Mouse (Mus musculus) hindbrain, embryonic 11.5 days (tissue): ENCODE results near the gene Ccne1. TPM values are rescaled to one million over a fixed set of nuclear protein-coding genes. Genes with fewer than 3 reads are reported as not detected.

Source experiments
- ATAC-seq: fragments of 200-750 bp; cut with Nextera tagmentation; 2 replicates; pipeline ENCODE4 v1.8.0; 2017; ENCODE audit warnings: mild to moderate bottlenecking, moderate TSS enrichment, moderate library complexity; ENCODE audit not compliant: low FRiP score
- DNase-seq: peaks from one replicate; pipeline ENCODE4 v3.0.0-alpha.2; 2015; ENCODE audit warnings: low spot score
- H3K27ac ChIP-seq: fragments of 300-500 bp; sonication (generic); 2 replicates; pipeline ENCODE4 v1.5.1; 2014; ENCODE audit warnings: mild to moderate bottlenecking, low read depth, low read length
- H3K27me3 ChIP-seq: fragments of 300-500 bp; sonication (generic); 2 replicates; pipeline ENCODE4 v1.6.1; 2014; ENCODE audit warnings: mild to moderate bottlenecking, low read length, moderate library complexity, mixed read lengths; ENCODE audit not compliant: control insufficient read depth, insufficient read depth
- H3K36me3 ChIP-seq: fragments of 300-500 bp; sonication (generic); 2 replicates; pipeline ENCODE4 v1.6.1; 2014; ENCODE audit warnings: mild to moderate bottlenecking, low read length, moderate library complexity, mixed read lengths; ENCODE audit not compliant: control insufficient read depth, insufficient read depth
- H3K4me1 ChIP-seq: fragments of 300-500 bp; sonication (generic); replicated peaks from 2 replicates; pipeline ENCODE4 v1.6.1; 2014; ENCODE audit warnings: low read length, mixed read lengths; ENCODE audit not compliant: control insufficient read depth, insufficient read depth
- H3K4me2 ChIP-seq: fragments of 300-500 bp; sonication (generic); replicated peaks from 2 replicates; pipeline ENCODE4 v1.6.1; 2014; ENCODE audit warnings: mild to moderate bottlenecking, low read depth, low read length
- H3K4me3 ChIP-seq: fragments of 300-500 bp; sonication (generic); 2 replicates; pipeline ENCODE4 v1.5.1; 2014; ENCODE audit warnings: low read depth, low read length
- H3K9ac ChIP-seq: fragments of 300-500 bp; sonication (generic); 2 replicates; pipeline ENCODE4 v1.6.1; 2014; ENCODE audit warnings: low read depth, low read length
- H3K9me3 ChIP-seq: fragments of 300-500 bp; sonication (generic); 2 replicates; pipeline ENCODE4 v1.6.1; 2016; ENCODE audit warnings: low read length; ENCODE audit not compliant: control insufficient read depth
- WGBS: fragments of 180-500 bp; shearing (Covaris S2); extraction: QIAGEN DNeasy Blood & Tissue Kit; methylation state at CpG from one replicate; pipeline ENCODE4 v1.1.7; 2014; 5-methylcytosine and 5-hydroxymethylcytosine counted together
- polyA plus RNA-seq: library from polyadenylated mRNA; unstranded; fragments of >200 nt; fragmentation: Nextera tagmentation; extraction: Ambion mirVana; gene quantifications from 2 replicates; pipeline ENCODE4 v1.2.1, GENCODE M21; 2014

Ccne1 gene
- polyA plus RNA-seq, 1 experiment from 2014 or later, result 56.6 TPM

DNA sequence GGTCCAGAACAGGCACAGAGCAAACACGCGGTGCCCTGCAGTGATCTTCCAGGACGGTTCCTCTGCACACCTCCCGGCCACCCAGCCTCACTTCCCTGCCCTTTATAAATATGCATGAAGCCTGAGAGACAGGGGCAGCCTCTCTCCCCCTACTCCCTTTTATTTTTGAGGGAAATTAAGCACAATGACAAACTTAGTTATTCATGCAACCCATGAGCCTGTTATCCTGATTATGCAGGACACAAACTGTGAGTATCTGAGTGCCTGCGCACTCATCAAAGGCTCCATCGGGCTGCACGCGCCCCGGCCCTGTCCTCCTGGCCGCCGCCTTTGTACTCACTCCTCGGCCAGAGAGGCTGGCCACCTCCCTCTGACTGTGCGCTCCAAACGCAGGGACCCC lies 32.8 kb downstream of the Ccne1 start:
- peak; percentile 92 for ATAC-seq
- 1% methylated on average over 14 of the region's 14 CpGs for WGBS

DNA sequence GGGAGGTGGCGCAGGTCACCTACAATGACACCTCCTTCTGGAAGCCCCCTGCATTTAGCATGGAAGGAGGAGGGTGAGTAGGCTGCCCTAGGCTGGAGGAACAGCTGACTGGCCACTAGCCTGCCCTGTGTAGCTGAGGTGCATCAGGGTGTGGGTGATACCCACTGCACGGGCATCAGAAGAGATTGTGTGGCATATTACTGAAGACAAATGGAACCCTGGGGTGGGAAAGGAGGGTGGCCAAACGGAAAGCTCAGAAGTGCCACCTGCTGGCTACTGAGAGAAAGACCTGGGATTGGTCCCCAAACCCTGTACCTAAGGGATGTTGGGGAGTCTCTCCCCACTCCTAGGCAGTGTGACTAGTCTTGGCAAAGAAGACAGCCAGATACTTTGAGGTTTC lies 33.6 kb downstream of the Ccne1 start:
- H3K4me1 ChIP-seq, result no peaks in the 10 kb centered on the region; the same call in 1 of the 2 replicates
- H3K4me2 ChIP-seq, result no peak overlapping the region
- H3K9me3 ChIP-seq, result no peaks in the 10 kb centered on the region
- ATAC-seq (peak; percentile 55), DNase-seq (peak; percentile 71)
- no peaks in the 10 kb centered on the region for H3K27me3 ChIP-seq
- H3K4me3 ChIP-seq, result no peak overlapping the region
- WGBS, result 18% methylated on average over 3 of the region's 3 CpGs
- no peak overlapping the region for H3K9ac ChIP-seq
- H3K36me3 ChIP-seq, result no peaks in the 10 kb centered on the region
- H3K27ac ChIP-seq, result no peak overlapping the region

More for the DNA sequence above, 32.8 kb downstream of the Ccne1 start:
- Histone ChIP-seq H3K9ac (0 out of 2 replicates have a peak overlapping the region, but pooled peaks have one; percentile 7), H3K4me3 (peak overlapping the region; percentile 13; the same call in 1 of the 2 replicates), H3K27ac (no peak overlapping the region), H3K27me3 (no peaks in the 10 kb centered on the region), H3K9me3 (no peaks in the 10 kb centered on the region), H3K4me2 (peak overlapping the region; percentile 38), H3K36me3 (no peaks in the 10 kb centered on the region), H3K4me1 (no peaks in the 10 kb centered on the region; the same call in 1 of the 2 replicates)
- peak; percentile 61 for DNase-seq

DNA sequence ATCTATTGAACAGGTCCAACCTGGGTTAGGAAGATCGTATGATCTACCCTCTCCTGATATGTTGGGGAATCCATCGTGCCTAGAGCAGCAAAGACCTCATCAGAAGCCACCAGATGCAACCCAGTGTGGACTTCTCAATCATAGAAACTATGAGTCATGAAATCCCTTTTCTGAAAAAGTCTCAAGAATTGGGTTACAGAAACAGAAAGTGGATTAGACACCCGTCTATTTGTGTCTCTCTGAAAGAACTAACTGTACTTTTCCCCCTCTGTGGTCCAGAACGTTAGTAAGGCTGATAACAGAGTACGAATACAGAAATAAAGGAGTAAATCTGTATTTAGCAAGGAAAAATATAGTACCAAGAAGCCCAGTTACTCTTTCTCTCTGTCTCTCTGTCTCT lies 36.3 kb downstream of the Ccne1 start:
- Histone ChIP-seq H3K9ac (no peak overlapping the region), H3K4me3 (no peak overlapping the region), H3K27ac (no peak overlapping the region), H3K4me1 (no peaks in the 10 kb centered on the region; the same call in 1 of the 2 replicates), H3K4me2 (no peak overlapping the region), H3K27me3 (no peaks in the 10 kb centered on the region), H3K9me3 (no peaks in the 10 kb centered on the region), H3K36me3 (no peaks in the 10 kb centered on the region)
- 84% methylated on average over 5 of the region's 5 CpGs for WGBS
- ATAC-seq, result no peak
- DNase-seq, result no peak

DNA sequence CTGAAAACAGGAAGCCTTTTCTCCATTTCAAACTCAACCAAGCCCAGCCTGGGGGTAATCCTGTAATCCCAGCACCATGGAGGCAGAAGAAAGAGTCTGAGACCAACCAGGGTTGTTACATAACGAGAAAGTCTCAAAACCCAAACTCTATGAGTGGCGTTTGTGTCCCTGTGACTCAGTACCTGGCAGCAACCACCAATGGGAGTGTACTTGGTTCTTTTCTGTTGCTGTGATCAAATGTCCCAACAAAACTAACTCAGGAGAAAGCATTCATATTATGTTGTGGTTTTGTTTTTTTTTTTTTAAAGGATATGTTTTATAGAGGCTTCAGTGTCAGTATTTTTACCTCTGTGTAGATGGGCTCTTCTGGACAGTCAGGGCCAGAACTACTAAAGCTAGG lies 36.7 kb downstream of the Ccne1 start:
- H3K27me3 ChIP-seq, result no peaks in the 10 kb centered on the region
- no peak overlapping the region for H3K27ac ChIP-seq
- no peaks in the 10 kb centered on the region; the same call in 1 of the 2 replicates for H3K4me1 ChIP-seq
- 56% methylated on average over 2 of the region's 2 CpGs for WGBS
- no peaks in the 10 kb centered on the region for H3K9me3 ChIP-seq
- H3K4me2 ChIP-seq, result no peak overlapping the region
- H3K4me3 ChIP-seq, result no peak overlapping the region
- H3K9ac ChIP-seq, result no peak overlapping the region
- H3K36me3 ChIP-seq, result no peaks in the 10 kb centered on the region
- DNase-seq (no peak), ATAC-seq (no peak)

DNA sequence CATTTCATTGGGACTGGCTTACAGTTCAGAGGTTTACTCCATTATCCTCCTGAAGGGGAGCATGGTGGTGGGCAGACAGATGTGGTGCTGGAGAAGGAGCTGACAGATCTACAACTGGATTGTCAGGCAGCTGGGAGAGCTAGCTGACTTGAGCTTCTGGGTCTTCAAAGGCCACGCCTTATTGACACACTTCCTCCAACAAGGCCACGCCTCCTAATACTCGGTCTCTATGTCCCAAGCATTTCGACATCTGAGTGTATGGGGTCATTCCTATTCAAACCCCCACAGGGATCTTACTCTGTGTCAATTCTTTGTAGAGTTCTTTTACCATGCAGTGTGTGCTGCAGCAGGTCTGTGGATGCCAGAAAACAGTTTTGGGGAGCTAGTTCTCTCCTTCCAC lies 42.9 kb downstream of the Ccne1 start:
- Histone ChIP-seq H3K36me3 (no peaks in the 10 kb centered on the region), H3K4me2 (no peak overlapping the region), H3K4me3 (no peak overlapping the region), H3K9me3 (no peaks in the 10 kb centered on the region), H3K9ac (no peak overlapping the region), H3K4me1 (no peaks in the 10 kb centered on the region), H3K27me3 (no peaks in the 10 kb centered on the region), H3K27ac (no peak overlapping the region)
- DNase-seq (no peak), ATAC-seq (no peak)
- WGBS, result 52% methylated on average over 4 of the region's 4 CpGs

DNA sequence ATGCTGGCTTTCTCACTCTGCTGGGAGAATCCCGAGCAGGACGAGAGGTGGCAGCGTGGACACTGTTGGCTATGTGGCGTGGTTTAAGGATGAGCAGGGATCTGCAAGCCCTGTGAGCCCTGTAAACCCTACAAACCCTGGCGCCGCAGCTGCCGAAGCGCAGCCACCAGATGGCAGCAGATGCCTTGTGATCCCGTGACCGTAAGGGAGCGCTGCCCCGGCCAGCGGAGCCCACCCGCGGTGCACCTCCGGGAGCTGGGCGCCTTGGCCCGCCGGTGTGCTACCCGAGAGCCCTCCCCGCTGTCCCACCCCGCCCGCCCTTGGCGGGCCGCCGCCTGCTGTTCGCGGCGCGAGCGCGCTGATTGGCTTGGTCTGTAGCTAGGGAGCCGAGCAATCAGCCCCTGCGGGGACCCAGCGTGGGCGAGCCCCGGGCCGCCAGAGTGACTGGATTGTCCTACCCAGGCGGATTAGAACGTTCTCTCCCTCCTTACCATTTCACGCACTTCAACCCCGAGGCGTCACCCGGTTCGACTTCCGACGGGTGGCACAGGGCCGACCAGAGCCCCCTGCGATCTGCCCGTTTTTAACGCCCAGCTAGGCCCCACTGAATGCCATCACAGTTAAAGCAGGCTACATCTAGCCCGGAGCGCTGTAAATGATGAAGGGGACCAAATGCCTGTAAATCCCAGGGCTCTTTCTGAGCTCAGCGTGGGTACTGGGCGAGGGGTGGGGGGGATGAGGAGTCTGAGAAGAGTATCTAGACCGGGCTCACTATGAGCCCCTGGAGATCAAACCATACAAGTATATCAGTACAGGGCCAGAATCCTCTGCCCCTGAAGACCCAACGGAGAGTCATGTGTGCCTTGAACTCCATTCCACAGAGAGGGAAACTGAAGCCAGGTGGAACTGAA lies 46.0 kb downstream of the Ccne1 start:
- Histone ChIP-seq H3K4me2 (peak overlapping the region; percentile 79), H3K36me3 (no peaks in the 10 kb centered on the region), H3K27me3 (no peaks in the 10 kb centered on the region), H3K9me3 (no peaks in the 10 kb centered on the region), H3K27ac (no peak overlapping the region; the same call in 1 of the 2 replicates), H3K4me3 (peak overlapping the region; percentile 50), H3K4me1 (no peaks in the 10 kb centered on the region), H3K9ac (peak overlapping the region; percentile 64)
- DNase-seq (peak; percentile 95), ATAC-seq (peak; percentile 92)
- WGBS, result 2% methylated on average over 43 of the region's 57 CpGs

DNA sequence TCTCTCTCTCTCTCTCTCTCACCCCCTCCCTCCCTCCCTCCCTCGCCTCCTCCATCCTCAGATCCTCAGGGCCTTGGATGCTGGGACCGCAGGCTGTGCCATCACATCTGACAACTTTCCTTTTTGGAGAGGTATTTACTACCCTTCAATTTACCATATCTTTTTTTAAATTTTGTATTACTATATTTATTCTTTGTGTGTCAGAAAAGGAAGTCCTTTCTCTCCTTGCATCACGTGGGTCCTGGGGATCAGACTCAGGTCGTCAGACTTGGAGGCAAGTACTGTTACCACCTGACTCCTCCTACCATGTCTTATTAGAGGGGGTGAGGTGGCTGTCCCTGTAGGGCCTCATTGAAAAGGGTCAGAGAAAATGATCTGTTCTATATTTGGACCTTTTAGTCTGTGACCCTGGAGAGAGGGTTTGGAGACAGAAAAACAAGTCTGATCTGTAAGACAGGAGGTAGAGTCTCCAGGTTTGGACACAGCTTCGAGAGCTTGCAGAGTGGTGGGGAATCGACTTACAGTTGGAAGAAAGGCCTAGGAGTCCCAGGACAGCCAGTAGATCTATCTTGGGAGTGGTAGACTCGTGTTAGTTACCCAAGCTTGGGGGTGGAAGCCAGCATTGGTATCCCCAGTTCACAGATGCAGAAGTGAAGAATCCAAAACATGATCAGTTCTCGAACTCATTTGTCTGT lies 47.6 kb downstream of the Ccne1 start:
- Histone ChIP-seq H3K4me3 (no peak overlapping the region), H3K9me3 (no peaks in the 10 kb centered on the region), H3K27me3 (no peaks in the 10 kb centered on the region), H3K9ac (no peak overlapping the region), H3K4me2 (no peak overlapping the region), H3K4me1 (no peaks in the 10 kb centered on the region), H3K36me3 (no peaks in the 10 kb centered on the region), H3K27ac (no peak overlapping the region)
- WGBS, result 77% methylated on average over 8 of the region's 8 CpGs
- no peak for ATAC-seq
- DNase-seq, result no peak

DNA sequence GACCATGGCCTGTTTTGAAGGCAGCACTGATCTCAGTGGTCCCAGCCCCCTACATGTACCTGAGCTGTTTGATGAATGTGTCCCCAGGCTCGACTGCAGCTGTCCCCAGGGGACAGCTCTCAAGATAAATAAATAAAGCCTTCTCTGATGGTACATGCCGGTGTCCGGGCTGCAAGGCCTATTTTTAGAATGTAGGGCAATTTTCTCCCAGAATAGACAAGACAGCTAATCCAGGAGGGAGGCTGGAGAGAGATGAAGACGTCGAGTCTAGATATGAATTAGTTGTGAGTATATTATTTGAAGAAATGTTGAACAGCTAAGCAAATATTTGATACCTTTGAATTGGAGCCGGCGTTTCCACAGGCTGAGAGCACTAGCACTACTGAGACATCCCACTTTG lies 48.2 kb downstream of the Ccne1 start:
- Histone ChIP-seq H3K4me3 (no peak overlapping the region), H3K27me3 (no peaks in the 10 kb centered on the region), H3K9me3 (no peaks in the 10 kb centered on the region), H3K4me1 (no peaks in the 10 kb centered on the region), H3K27ac (no peak overlapping the region), H3K9ac (no peak overlapping the region), H3K36me3 (no peaks in the 10 kb centered on the region), H3K4me2 (no peak overlapping the region)
- 65% methylated on average over 7 of the region's 7 CpGs for WGBS
- ATAC-seq, result no peak
- DNase-seq, result no peak
